In genomic region chr3:88335436-88336053, GRCm38 (mm10) we compare ENCODE assay signal across 1 mouse cellular context.
A peak's percentile ranks its signal among the peaks of the same experiment; 100 is the strongest.
TF ChIP-seq lines count a peak whose summit lies in the region.

No protein-coding gene starts in this region.

TF ChIP-seq in MEL, 35 proteins besides CTCF, POLR2A, EP300 and RAD21 (continued from another document):
- no peak for TF ChIP-seq TAL1 (IDR thresholded peaks at IDR 0.05; ENCODE audit: low read length)
- no peak for TF ChIP-seq SIN3A (IDR thresholded peaks at IDR 0.05; ENCODE audit: low read length)
- TF ChIP-seq POLR2AphosphoS5 (IDR thresholded peaks at IDR 0.05; ENCODE audit: borderline replicate concordance, low read depth, low read length), result no peak
- TF ChIP-seq UBTF (IDR thresholded peaks at IDR 0.05; ENCODE audit: borderline replicate concordance, insufficient read depth, low read depth, low read length), result no peak
- 0 out of 2 replicates have a peak, but pooled peaks have one; percentile 3 for TF ChIP-seq GATA1 (IDR thresholded peaks at IDR 0.05; ENCODE audit: low read depth, low read length)
- no peak for TF ChIP-seq POLR2AphosphoS2 (IDR thresholded peaks at IDR 0.05; ENCODE audit: low read length)
- no peak for TF ChIP-seq BHLHE40 (IDR thresholded peaks at IDR 0.05; ENCODE audit: borderline replicate concordance, low read depth, low read length)
- TF ChIP-seq MXI1 (IDR thresholded peaks at IDR 0.05; ENCODE audit: low read depth, low read length), result peak; percentile 98
- TF ChIP-seq JUND (IDR thresholded peaks at IDR 0.05; ENCODE audit: low read depth, low read length), result 0 out of 2 replicates have a peak, but pooled peaks have one; percentile 46
